Mouse (Mus musculus) heart, postnatal 0 days (tissue): ENCODE measurements around the gene Gpr18.

Source experiments
- CTCF ChIP-seq: IDR thresholded peaks from 2 replicates; pipeline ENCODE4 v1.5.1; 2016; ENCODE audit warnings: antibody characterized with exemption, control low read depth, low read depth
- EP300 ChIP-seq: IDR thresholded peaks from 2 replicates; pipeline ENCODE4 v1.6.1; 2016; ENCODE audit warnings: antibody characterized with exemption, low read depth

- no peak for TF ChIP-seq CTCF
- no peak for TF ChIP-seq EP300
These were observed 12.2 kb downstream of the Gpr18 start for GRCm38 (mm10) chr14:121903381-121903876.
